Mouse (Mus musculus) limb, embryonic 14.5 days (tissue): Measurements from ENCODE around the gene Wrap73. TPM values are rescaled to one million over a fixed set of nuclear protein-coding genes. Genes with fewer than 3 reads are reported as not detected.

Source experiments
- ATAC-seq: fragments of 200-750 bp; cut with Nextera tagmentation; 2 replicates; pipeline ENCODE4 v1.8.0; 2017; ENCODE audit warnings: low read depth, moderate number of reproducible peaks, moderate TSS enrichment; ENCODE audit not compliant: low FRiP score
- DNase-seq: peaks from one replicate; pipeline ENCODE4 v3.0.0-alpha.2; 2015; ENCODE audit warnings: low spot score
- H3K27ac ChIP-seq: fragments of 300-500 bp; sonication (generic); replicated peaks from 2 replicates; pipeline ENCODE4 v1.5.1; 2014; ENCODE audit warnings: low read depth, mild to moderate bottlenecking, low read length, moderate library complexity, mixed read lengths
- H3K27me3 ChIP-seq: fragments of 300-500 bp; sonication (generic); 2 replicates; pipeline ENCODE4 v1.6.1; 2014; ENCODE audit warnings: low read length, mixed read lengths; ENCODE audit not compliant: control insufficient read depth, insufficient read depth
- H3K36me3 ChIP-seq: fragments of 300-500 bp; sonication (generic); 2 replicates; pipeline ENCODE4 v1.6.1; 2014; ENCODE audit warnings: mild to moderate bottlenecking, low read length, moderate library complexity, mixed read lengths; ENCODE audit not compliant: control insufficient read depth, insufficient read depth
- H3K4me1 ChIP-seq: fragments of 300-500 bp; sonication (generic); 2 replicates; pipeline ENCODE4 v1.6.1; 2014; ENCODE audit warnings: antibody characterized with exemption, low read length, mixed read lengths; ENCODE audit not compliant: control insufficient read depth, insufficient read depth
- H3K4me2 ChIP-seq: fragments of 300-500 bp; sonication (generic); replicated peaks from 2 replicates; pipeline ENCODE4 v1.6.1; 2014; ENCODE audit warnings: low read depth, mild to moderate bottlenecking, low read length, moderate library complexity; ENCODE audit not compliant: severe bottlenecking
- H3K4me3 ChIP-seq: fragments of 300-500 bp; sonication (generic); replicated peaks from 2 replicates; pipeline ENCODE4 v1.5.1; 2014; ENCODE audit warnings: low read length
- H3K9ac ChIP-seq: fragments of 300-500 bp; sonication (generic); 2 replicates; pipeline ENCODE4 v1.6.1; 2014; ENCODE audit warnings: mild to moderate bottlenecking, low read depth, low read length, moderate library complexity; ENCODE audit not compliant: severe bottlenecking
- H3K9me3 ChIP-seq: fragments of 300-500 bp; sonication (generic); 2 replicates; pipeline ENCODE4 v1.6.1; 2016; ENCODE audit warnings: low read length; ENCODE audit not compliant: control insufficient read depth
- POLR2A ChIP-seq: fragments of 200-500 bp; IDR thresholded peaks from 2 replicates; pipeline ENCODE4 v1.8.0; 2012; ENCODE audit warnings: inconsistent platforms, mild to moderate bottlenecking, moderate library complexity, borderline replicate concordance; ENCODE audit not compliant: insufficient read depth, insufficient read length; ENCODE audit errors: extremely low read depth
- WGBS: fragments of 180-500 bp; shearing (Covaris S2); extraction: QIAGEN DNeasy Blood & Tissue Kit; methylation state at CpG from one replicate; pipeline ENCODE4 v1.1.7; 2014; 5-methylcytosine and 5-hydroxymethylcytosine counted together
- polyA plus RNA-seq, 2 experiments: library from polyadenylated mRNA; depleted of rRNA in 1 of 2; stranded (reverse) in 1 of 2; unstranded in 1 of 2; fragments of >200 nt; fragmentation: Nextera tagmentation in 1 of 2; extraction: Ambion mirVana in 1 of 2; gene quantifications; 2 replicates each; pipeline versions ENCODE4 v1.2.1 to v1.2.3; 2012 to 2014

Gene Wrap73
- polyA plus RNA-seq, 2 experiments, result 37.9 to 38.2 TPM

GRCm38 (mm10) chr4:154125202-154125601 lies 17.0 kb upstream of the Wrap73 start:
- no peak overlapping the region for H3K4me3 ChIP-seq
- H3K4me2 ChIP-seq, result no peak overlapping the region
- no peak for ATAC-seq
- no peak overlapping the region for H3K27ac ChIP-seq
- H3K4me1 ChIP-seq, result no peaks in the 10 kb centered on the region
- no peak overlapping the region for H3K9ac ChIP-seq
- no peaks in the 10 kb centered on the region for H3K36me3 ChIP-seq
- no peak for DNase-seq
- no peak for TF ChIP-seq POLR2A
- peaks cover 5% of the 10 kb centered on the region; the same call in 1 of the 2 replicates for H3K27me3 ChIP-seq
- no peaks in the 10 kb centered on the region for H3K9me3 ChIP-seq
- 66% methylated on average over 5 of the region's 5 CpGs for WGBS

GRCm38 (mm10) chr4:154127273-154127672 lies 14.9 kb upstream of the Wrap73 start:
- Histone ChIP-seq H3K27ac (no peak overlapping the region), H3K27me3 (peaks cover 5% of the 10 kb centered on the region; the same call in 1 of the 2 replicates), H3K4me1 (no peaks in the 10 kb centered on the region), H3K36me3 (no peaks in the 10 kb centered on the region), H3K4me2 (no peak overlapping the region), H3K4me3 (no peak overlapping the region), H3K9ac (no peak overlapping the region), H3K9me3 (no peaks in the 10 kb centered on the region)
- ATAC-seq, result no peak
- 68% methylated on average over 3 of the region's 3 CpGs for WGBS
- TF ChIP-seq POLR2A, result no peak
- no peak for DNase-seq

GRCm38 (mm10) chr4:154129950-154130349 lies 12.2 kb upstream of the Wrap73 start:
- Histone ChIP-seq H3K4me1 (no peaks in the 10 kb centered on the region), H3K27ac (no peak overlapping the region), H3K9ac (no peak overlapping the region), H3K4me3 (no peak overlapping the region), H3K4me2 (no peak overlapping the region), H3K27me3 (peaks cover 9% of the 10 kb centered on the region; the same call in 1 of the 2 replicates), H3K36me3 (no peaks in the 10 kb centered on the region), H3K9me3 (no peaks in the 10 kb centered on the region)
- no peak for ATAC-seq
- TF ChIP-seq POLR2A, result no peak
- DNase-seq, result no peak

GRCm38 (mm10) chr4:154131894-154132293 lies 10.3 kb upstream of the Wrap73 start:
- ATAC-seq, result no peak
- peaks cover 9% of the 10 kb centered on the region; the same call in 1 of the 2 replicates for H3K27me3 ChIP-seq

GRCm38 (mm10) chr4:154134803-154135202 lies 7.4 kb upstream of the Wrap73 start:
- TF ChIP-seq POLR2A, result no peak
- Histone ChIP-seq H3K9ac (no peak overlapping the region), H3K9me3 (no peaks in the 10 kb centered on the region), H3K27me3 (peaks cover 32% of the 10 kb centered on the region), H3K4me2 (no peak overlapping the region), H3K27ac (no peak overlapping the region), H3K36me3 (no peaks in the 10 kb centered on the region), H3K4me1 (no peaks in the 10 kb centered on the region), H3K4me3 (no peak overlapping the region)
- ATAC-seq (no peak), DNase-seq (no peak)
- 61% methylated on average over 4 of the region's 4 CpGs for WGBS

More at GRCm38 (mm10) chr4:154131894-154132293, 10.3 kb upstream of the Wrap73 start:
- no peaks in the 10 kb centered on the region for H3K9me3 ChIP-seq
- WGBS, result 77% methylated on average over 4 of the region's 4 CpGs
- H3K9ac ChIP-seq, result no peak overlapping the region
- no peak overlapping the region for H3K4me3 ChIP-seq
- no peak overlapping the region for H3K4me2 ChIP-seq
- no peak for DNase-seq
- no peak overlapping the region for H3K27ac ChIP-seq
- no peaks in the 10 kb centered on the region for H3K4me1 ChIP-seq
- no peaks in the 10 kb centered on the region for H3K36me3 ChIP-seq
- TF ChIP-seq POLR2A, result no peak

GRCm38 (mm10) chr4:154137139-154137538 lies 5.0 kb upstream of the Wrap73 start:
- no peak overlapping the region for H3K4me2 ChIP-seq
- H3K9me3 ChIP-seq, result no peaks in the 10 kb centered on the region
- no peak for TF ChIP-seq POLR2A
- ATAC-seq (no peak), DNase-seq (no peak)
- peaks cover 10% of the 10 kb centered on the region; the same call in 1 of the 2 replicates for H3K4me1 ChIP-seq
- 68% methylated on average over 5 of the region's 5 CpGs for WGBS
- H3K27me3 ChIP-seq, result peaks cover 52% of the 10 kb centered on the region
- H3K4me3 ChIP-seq, result no peak overlapping the region
- H3K27ac ChIP-seq, result no peak overlapping the region
- H3K9ac ChIP-seq, result no peak overlapping the region
- no peaks in the 10 kb centered on the region for H3K36me3 ChIP-seq
